Mouse (Mus musculus) intestine, postnatal 0 days (tissue): ENCODE measurements around the gene Edrf1. TPM values are rescaled to one million over a fixed set of nuclear protein-coding genes. Genes with fewer than 3 reads are reported as not detected.

Experiments
- ATAC-seq: fragments of 200-750 bp; cut with Nextera tagmentation; 2 replicates; pipeline ENCODE4 v1.8.0; 2017; ENCODE audit warnings: mild to moderate bottlenecking, moderate TSS enrichment, moderate library complexity
- H3K27ac ChIP-seq: fragments of 300-500 bp; sonication (generic); 2 replicates; pipeline ENCODE4 v1.5.1; 2014; ENCODE audit warnings: mild to moderate bottlenecking, low read depth, low read length, moderate library complexity
- H3K27me3 ChIP-seq: fragments of 300-500 bp; sonication (generic); replicated peaks from 2 replicates; pipeline ENCODE4 v1.6.1; 2014; ENCODE audit warnings: low read length, mixed read lengths; ENCODE audit not compliant: control insufficient read depth, insufficient read depth
- H3K36me3 ChIP-seq: fragments of 300-500 bp; sonication (generic); 2 replicates; pipeline ENCODE4 v1.6.1; 2014; ENCODE audit warnings: mild to moderate bottlenecking, moderate library complexity; ENCODE audit not compliant: control insufficient read depth, insufficient read depth
- H3K4me1 ChIP-seq: fragments of 300-500 bp; sonication (generic); replicated peaks from 2 replicates; pipeline ENCODE4 v1.6.1; 2014; ENCODE audit warnings: antibody characterized with exemption, low read length, mixed read lengths; ENCODE audit not compliant: control insufficient read depth, insufficient read depth
- H3K4me2 ChIP-seq: fragments of 300-500 bp; sonication (generic); replicated peaks from 2 replicates; pipeline ENCODE4 v1.6.1; 2014; ENCODE audit warnings: low read depth, mild to moderate bottlenecking, moderate library complexity
- H3K4me3 ChIP-seq: fragments of 300-500 bp; sonication (generic); 2 replicates; pipeline ENCODE4 v1.5.1; 2014; ENCODE audit warnings: low read depth, low read length
- H3K9ac ChIP-seq: fragments of 300-500 bp; sonication (generic); 2 replicates; pipeline ENCODE4 v1.6.1; 2014; ENCODE audit warnings: mild to moderate bottlenecking, low read depth, low read length
- H3K9me3 ChIP-seq: fragments of 300-500 bp; sonication (generic); 2 replicates; pipeline ENCODE4 v1.6.1; 2016; ENCODE audit warnings: mixed run types; ENCODE audit not compliant: control insufficient read depth
- CTCF ChIP-seq: sonication (generic); IDR thresholded peaks from 2 replicates; pipeline ENCODE4 v1.5.1; 2016; ENCODE audit warnings: low read depth, mild to moderate bottlenecking, control low read depth, antibody characterized with exemption, moderate library complexity
- WGBS: fragments of 180-500 bp; shearing (Covaris S2); extraction: QIAGEN DNeasy Blood & Tissue Kit; methylation state at CpG from one replicate; pipeline ENCODE4 v1.1.7; 2014; 5-methylcytosine and 5-hydroxymethylcytosine counted together
- polyA plus RNA-seq: library from polyadenylated mRNA; unstranded; fragments of >200 nt; fragmentation: Nextera tagmentation; extraction: Ambion mirVana; gene quantifications from 2 replicates; pipeline ENCODE4 v1.2.1, GENCODE M21; 2015

The Edrf1 gene
- polyA plus RNA-seq, 1 experiment from 2014 or later, result 6.1 TPM

DNA sequence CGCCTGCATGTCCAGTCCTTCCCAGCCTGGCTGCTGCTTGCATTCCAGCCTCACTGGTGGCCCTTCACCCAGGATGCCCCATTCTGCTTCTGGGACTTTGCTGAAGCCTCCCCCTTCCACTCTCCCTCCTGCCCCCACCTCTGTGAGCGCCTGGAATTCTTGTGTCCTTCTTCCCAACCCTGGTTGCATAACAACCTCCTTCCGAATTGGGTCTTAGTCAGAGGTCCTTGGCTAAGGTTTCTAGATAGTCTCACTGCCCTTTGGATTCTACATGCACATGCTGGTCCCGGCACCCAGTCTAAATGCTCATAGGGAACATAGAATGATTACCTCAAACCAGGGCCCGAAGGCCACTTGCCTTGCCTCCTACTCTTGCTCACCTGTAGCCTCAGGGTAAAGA lies 14.1 kb upstream of the Edrf1 start:
- no peaks in the 10 kb centered on the region for H3K4me1 ChIP-seq
- no peak overlapping the region for H3K4me3 ChIP-seq
- 81% methylated on average over 5 of the region's 5 CpGs for WGBS
- no peaks in the 10 kb centered on the region for H3K9me3 ChIP-seq
- no peak for TF ChIP-seq CTCF
- H3K4me2 ChIP-seq, result no peak overlapping the region
- no peak overlapping the region for H3K27ac ChIP-seq
- ATAC-seq, result no peak
- H3K27me3 ChIP-seq, result no peaks in the 10 kb centered on the region
- no peaks in the 10 kb centered on the region for H3K36me3 ChIP-seq
- no peak overlapping the region for H3K9ac ChIP-seq

DNA sequence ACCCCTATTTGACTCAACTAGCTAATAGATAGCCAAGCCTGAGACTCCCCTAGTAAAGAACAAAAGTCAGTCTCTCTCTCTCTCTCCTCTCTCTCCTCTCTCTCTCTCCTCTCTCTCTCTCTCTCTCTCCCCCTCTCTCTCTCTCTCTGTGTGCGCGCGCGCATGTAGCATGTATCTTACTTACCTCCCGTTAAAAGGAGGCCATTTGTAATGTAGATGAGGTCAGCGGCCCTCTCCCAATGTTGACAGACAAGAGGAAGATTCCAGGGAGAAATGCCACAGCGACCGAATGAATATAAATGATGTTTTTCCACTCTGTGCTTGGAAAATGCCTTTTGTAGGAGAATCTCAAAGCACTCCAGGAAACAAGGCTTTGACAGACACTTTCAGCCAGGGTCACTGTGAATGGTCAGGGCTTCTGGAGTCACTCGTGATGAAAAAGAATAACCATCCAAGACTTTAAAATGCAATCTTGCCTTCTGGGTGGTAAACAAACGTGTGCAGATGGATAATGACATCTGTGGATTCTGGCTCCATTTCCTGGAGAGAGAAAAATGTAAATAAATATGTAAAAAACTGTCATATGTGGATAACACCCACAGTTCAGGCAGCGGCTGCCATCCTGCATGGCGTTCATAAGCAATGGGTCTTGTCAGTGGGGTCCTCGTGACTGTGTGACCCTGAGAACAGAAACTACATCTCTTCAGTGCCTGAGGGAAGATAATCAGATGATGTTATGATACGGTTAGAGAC lies 10.0 kb upstream of the Edrf1 start:
- no peak overlapping the region for H3K4me3 ChIP-seq
- no peak overlapping the region for H3K9ac ChIP-seq
- no peaks in the 10 kb centered on the region for H3K36me3 ChIP-seq
- no peaks in the 10 kb centered on the region for H3K4me1 ChIP-seq
- H3K9me3 ChIP-seq, result no peaks in the 10 kb centered on the region
- H3K4me2 ChIP-seq, result no peak overlapping the region
- WGBS, result 50% methylated on average over 14 of the region's 14 CpGs
- H3K27me3 ChIP-seq, result no peaks in the 10 kb centered on the region
- no peak overlapping the region for H3K27ac ChIP-seq
- ATAC-seq, result no peak
- TF ChIP-seq CTCF, result no peak

DNA sequence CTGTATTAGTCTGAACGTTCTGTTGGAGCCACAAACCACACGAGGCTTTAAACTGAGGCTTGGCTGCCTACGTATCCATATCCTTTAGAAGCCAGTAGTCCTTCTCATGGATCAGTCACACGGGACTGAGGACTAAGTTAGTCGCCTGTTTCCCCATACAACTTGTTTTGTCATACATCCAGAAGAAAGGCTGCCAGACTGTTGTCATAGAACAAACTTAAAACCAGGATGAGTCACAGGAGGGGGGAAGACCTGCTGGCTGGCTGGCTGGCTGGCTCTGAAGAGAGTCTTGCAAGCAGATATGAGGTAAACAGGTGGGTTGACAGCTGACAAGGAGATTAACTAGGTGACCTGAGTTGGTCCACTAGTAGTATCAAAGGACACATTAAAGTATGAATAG lies 6.5 kb upstream of the Edrf1 start:
- H3K27ac ChIP-seq, result no peak overlapping the region
- WGBS, result 69% methylated on average over 5 of the region's 5 CpGs
- ATAC-seq, result no peak
- no peaks in the 10 kb centered on the region for H3K9me3 ChIP-seq
- no peaks in the 10 kb centered on the region for H3K27me3 ChIP-seq
- no peak overlapping the region for H3K9ac ChIP-seq
- no peak overlapping the region for H3K4me3 ChIP-seq
- no peaks in the 10 kb centered on the region for H3K4me1 ChIP-seq
- no peaks in the 10 kb centered on the region for H3K36me3 ChIP-seq
- no peak overlapping the region for H3K4me2 ChIP-seq
- TF ChIP-seq CTCF, result no peak

DNA sequence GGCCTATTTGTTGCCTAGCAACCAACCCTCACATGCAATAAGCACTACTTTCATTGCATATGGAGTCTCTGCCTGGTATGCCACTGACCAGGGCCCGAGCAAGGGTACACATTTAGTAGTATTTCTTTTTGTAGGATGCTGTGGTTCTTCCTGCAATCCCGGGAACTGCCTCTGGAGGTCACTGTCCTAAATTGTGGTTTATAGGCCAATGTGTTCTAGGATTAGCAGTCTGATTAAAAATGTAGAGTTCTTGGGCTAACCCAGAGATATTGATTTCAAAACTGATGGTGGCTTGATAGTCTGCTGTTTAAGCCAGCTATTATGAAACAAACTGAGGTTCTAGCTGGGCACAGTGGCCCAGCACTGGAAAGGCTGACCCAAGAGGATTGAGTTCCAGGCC lies 4.9 kb upstream of the Edrf1 start:
- no peaks in the 10 kb centered on the region for H3K4me1 ChIP-seq
- H3K4me2 ChIP-seq, result no peak overlapping the region
- no peak overlapping the region for H3K27ac ChIP-seq
- no peaks in the 10 kb centered on the region for H3K36me3 ChIP-seq
- no peak for ATAC-seq
- H3K27me3 ChIP-seq, result no peaks in the 10 kb centered on the region
- H3K9ac ChIP-seq, result no peak overlapping the region
- peak; percentile 68 for TF ChIP-seq CTCF
- H3K9me3 ChIP-seq, result no peaks in the 10 kb centered on the region
- no peak overlapping the region for H3K4me3 ChIP-seq
- WGBS, result 27% methylated on average over 2 of the region's 2 CpGs

DNA sequence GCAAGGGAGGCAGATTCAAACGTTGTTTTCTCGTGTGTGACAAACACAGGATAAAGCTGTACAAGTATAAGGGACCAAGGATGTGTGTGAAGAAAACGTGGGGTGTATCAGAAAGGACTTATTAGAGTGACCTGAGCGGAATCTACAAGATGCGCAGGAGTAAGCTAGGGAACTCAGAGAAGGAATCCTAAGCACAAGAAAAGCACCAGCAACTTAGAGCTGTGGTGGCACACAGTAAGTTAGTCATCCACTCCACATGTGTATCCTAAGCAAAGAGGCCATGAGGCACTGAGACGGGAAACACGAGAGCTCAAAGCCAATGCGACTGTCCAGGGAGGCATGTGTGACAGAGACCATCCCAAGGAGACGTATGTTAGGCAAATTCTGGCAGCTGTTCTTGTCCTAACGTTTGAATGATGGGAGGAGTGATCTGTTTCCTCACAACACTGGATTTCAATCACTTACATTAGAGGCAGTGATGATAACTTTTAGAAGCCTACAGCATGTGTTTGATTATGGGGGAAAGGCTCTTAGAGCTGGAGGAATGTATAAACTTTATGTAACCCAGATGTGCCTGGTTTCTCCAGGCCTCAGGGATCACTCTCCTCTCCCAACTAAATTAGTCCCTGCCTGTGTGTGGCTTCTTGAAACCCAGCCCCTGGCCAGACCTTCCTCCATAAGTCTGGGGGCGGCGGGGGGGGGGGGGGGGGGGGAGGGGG lies 2.3 kb upstream of the Edrf1 start:
- no peaks in the 10 kb centered on the region for H3K36me3 ChIP-seq
- no peaks in the 10 kb centered on the region for H3K9me3 ChIP-seq
- no peak for TF ChIP-seq CTCF
- no peak overlapping the region for H3K4me2 ChIP-seq
- peaks cover 6% of the 10 kb centered on the region; the same call in 1 of the 2 replicates for H3K4me1 ChIP-seq
- H3K4me3 ChIP-seq, result no peak overlapping the region
- no peak for ATAC-seq
- no peaks in the 10 kb centered on the region for H3K27me3 ChIP-seq
- H3K27ac ChIP-seq, result no peak overlapping the region
- H3K9ac ChIP-seq, result no peak overlapping the region
- 52% methylated on average over 10 of the region's 12 CpGs for WGBS

DNA sequence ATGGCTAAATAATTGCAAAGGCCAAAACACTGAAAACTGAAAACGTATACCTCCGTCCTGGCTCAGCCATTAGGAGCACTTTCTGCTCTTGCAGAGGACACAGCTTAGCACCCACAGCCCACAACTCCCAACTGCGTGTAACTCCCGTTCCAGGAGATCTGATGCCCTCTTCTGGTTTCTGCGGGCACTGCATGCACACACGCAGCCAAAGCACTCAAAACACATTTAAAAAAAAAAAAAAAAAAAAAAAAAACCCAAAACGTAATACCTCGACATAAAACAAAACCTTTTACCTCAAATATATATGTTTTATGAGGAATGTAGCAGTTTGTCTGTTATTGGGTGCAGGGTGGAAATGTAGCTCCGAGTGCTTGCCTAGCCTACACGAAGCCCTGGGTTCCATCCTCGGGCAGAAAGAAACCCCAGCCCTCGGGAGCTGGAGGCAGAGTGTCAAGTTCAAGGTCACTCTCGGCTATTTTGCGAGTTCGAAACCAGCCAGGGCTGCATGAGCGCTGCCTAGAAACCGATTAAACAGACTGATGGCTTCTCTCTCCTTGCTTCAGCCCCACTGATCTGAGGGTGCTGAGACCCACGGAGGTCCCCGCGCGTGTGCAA lies 498 bp upstream of the Edrf1 start:
- peak; percentile 39 for ATAC-seq
- WGBS, result 3% methylated on average over 21 of the region's 21 CpGs
- Histone ChIP-seq H3K9ac (peak overlapping the region; percentile 67), H3K27ac (peak overlapping the region; percentile 94), H3K4me2 (peak overlapping the region; percentile 82), H3K4me3 (peak overlapping the region; percentile 97), H3K36me3 (peaks cover 11% of the 10 kb centered on the region), H3K27me3 (no peaks in the 10 kb centered on the region), H3K4me1 (peaks cover 6% of the 10 kb centered on the region; the same call in 1 of the 2 replicates), H3K9me3 (no peaks in the 10 kb centered on the region)
- TF ChIP-seq CTCF, result peak; percentile 83
